Mouse (Mus musculus) cerebellum, adult (tissue): ENCODE data around the gene Hes3.
A peak's percentile ranks its signal among the peaks of the same experiment; 100 is the strongest.

Experiments used
- ATAC-seq: cut with Nextera tagmentation; 2 replicates; pipeline ENCODE4 v1.9.2; 2017; ENCODE audit warnings: mild to moderate bottlenecking, moderate library complexity, mixed read lengths; ENCODE audit not compliant: insufficient number of reproducible peaks, low FRiP score, low TSS enrichment

The Hes3 gene

DNA sequence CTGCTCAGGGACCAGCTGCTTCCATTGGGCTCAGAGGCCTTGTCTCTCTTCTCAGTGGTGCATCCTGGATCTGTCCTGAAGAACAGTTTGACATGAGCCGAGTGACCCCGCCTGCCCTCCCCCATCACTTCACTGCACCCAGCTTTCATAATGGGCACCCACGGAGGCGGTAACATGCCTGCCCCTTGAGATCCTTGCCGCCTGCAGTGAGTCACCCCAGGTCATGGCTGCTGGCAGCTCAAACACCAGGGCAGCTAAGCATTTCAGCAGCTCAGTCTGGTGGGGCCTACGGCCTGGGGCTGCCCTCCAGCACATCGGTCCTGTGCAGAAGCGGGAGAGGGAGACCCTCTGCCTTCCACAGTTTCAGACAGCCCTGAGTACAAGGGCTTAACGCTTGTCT is 16.1 kb upstream of the Hes3 start:
- no peak for ATAC-seq

GRCm38 (mm10) chr4:152305991-152306390 is 14.5 kb upstream of the Hes3 start:
- ATAC-seq = 0 out of 2 replicates have a peak, but pooled peaks have one; percentile 11

GRCm38 (mm10) chr4:152304685-152305084 is 13.2 kb upstream of the Hes3 start:
- no peak for ATAC-seq

DNA sequence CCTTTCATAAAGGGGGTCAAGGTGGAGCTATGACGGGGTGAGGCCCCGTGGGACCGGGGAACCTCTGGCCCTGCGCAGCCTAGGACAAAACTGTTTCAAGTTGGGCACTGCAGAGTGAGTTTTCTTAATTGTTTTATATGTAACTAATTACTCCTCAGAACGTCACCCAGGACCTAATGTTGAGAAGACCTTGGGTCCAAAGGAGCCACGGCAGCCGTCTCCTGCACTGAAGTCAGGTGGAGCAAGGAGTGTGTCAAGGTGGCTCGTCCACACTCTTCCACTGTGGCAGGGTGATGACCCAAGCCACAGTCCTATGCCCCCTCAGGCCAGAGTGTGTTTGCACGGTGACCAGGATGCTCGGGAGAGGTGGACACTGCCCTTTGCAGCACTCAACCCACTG is 11.7 kb upstream of the Hes3 start:
- no peak for ATAC-seq

DNA sequence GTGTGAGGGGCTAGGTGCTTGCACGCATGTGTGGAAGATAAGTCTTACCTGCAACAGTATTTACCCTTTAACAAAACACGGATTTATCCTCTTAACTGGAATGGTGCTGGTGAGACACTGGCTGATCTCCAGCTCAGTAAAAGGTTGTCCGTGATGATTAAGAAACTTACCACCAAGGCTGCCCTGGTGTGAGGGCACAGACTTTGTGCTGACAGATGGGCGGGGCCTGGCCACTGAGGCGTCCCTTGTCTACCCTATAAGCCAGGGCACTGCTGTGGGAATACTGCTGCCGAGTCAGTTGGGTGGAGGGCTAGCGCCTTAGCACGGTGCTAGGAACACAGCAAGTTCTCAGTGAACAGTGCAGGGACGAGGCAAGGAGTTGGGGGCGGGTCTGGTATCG is 10.6 kb upstream of the Hes3 start:
- no peak for ATAC-seq

DNA sequence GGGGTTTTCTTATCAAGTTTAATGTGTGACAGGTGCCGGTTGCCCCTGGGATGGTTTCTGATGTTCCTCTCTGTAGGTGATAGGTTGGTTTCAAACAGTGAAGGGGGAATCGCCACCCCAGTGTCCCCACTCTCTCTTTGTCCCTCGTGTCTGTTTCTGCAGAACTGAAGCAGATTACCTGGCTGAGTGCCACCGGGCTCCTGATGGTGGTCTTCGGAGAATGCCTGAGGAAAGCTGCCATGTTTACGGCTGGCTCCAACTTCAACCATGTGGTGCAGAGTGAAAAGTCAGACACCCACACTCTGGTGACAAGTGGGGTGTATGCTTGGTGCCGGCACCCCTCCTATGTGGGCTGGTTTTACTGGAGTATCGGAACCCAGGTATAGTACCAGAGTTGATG is 8.9 kb upstream of the Hes3 start:
- no peak for ATAC-seq

- no peak for ATAC-seq
Observed at GRCm38 (mm10) chr4:152298836-152299235, 7.4 kb upstream of the Hes3 start.

GRCm38 (mm10) chr4:152296874-152297861 is 5.7 kb upstream of the Hes3 start, which contains the start of gene Icmt:
Icmt (plus strand) TSS chr4:152297227.
- peak; percentile 89 for ATAC-seq

DNA sequence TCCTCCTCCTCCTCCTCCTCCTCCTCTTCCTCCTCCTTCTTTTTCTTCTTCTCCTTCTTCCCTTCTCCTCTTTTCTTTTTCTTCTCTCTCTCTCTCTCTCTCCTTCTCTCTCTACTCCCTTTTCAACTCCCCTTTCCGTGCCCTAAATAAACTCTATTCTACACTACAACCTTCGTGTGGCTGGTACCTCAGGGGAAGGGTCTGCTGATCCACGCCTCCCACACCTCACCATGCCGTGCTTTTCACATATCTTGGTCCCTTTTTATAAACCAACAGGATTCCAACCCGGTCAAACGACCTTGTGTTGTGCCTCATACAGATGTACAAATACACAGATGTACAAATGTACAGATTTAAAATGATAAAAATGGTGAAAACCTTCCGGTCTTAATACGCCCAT is 4.9 kb upstream of the Hes3 start:
- ATAC-seq = no peak

GRCm38 (mm10) chr4:152295916-152296315 is 4.5 kb upstream of the Hes3 start:
- ATAC-seq = no peak

- no peak for ATAC-seq
Observed at GRCm38 (mm10) chr4:152294188-152294929, 2.9 kb upstream of the Hes3 start.

DNA sequence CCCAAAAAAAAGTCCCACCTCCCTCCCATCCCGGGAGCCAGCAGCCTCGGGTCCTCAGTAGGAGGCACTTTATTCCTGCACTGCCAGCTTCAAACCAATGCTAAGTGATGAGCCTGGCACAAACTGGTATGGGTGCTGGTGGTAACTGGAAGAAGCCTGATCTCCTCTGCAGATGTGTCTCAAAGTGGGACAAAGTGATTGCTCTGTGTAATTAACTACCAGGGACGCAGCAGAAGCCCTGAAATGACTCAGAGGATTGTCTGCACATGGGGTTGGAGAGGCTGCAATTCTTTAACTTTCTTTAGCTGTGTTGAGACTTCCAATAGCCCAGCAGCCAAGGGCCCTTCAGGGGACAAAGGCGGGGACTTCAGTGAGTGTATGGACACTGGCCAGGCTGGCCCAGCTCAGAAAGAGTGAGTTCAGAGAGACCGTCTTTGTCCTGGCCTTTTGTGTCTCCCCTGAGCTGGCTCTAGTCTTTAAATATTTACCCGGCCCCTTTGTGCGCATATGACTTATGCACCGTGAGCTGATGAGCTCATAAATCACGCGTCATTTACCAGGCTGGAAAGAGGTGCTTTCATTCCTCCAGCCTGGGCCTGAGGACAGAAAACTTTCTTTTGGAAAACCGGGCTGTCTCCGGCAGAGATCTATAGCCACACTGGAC is 772 bp upstream of the Hes3 start:
- ATAC-seq = no peak

- no peak for ATAC-seq
Observed at GRCm38 (mm10) chr4:152290991-152291390, 471 bp downstream of the Hes3 start.

DNA sequence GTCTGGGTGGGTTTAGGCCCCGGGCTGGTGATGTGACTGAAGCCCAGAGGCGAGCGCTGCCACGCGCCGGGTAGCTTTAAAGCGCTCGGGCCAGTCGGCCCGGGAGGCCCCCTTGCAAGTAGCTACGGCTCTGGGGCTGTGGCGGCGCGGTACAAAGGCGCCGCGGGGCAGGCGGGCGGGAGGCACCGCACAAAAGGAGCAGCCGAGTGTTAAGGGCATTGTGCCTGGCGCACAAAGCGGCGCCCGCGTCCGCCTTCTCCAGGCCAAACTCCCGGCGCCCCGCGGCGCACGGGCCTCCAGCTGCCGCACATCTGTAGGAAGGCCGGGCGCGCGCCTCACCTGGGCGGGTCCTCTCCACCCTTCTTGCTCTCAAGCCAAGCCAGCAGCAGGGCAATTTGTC is 1.1 kb downstream of the Hes3 start:
- no peak for ATAC-seq

- ATAC-seq = no peak
Observed at GRCm38 (mm10) chr4:152288398-152288945, 3.0 kb downstream of the Hes3 start.

- ATAC-seq = no peak
Observed at GRCm38 (mm10) chr4:152287317-152288120, 3.9 kb downstream of the Hes3 start.

DNA sequence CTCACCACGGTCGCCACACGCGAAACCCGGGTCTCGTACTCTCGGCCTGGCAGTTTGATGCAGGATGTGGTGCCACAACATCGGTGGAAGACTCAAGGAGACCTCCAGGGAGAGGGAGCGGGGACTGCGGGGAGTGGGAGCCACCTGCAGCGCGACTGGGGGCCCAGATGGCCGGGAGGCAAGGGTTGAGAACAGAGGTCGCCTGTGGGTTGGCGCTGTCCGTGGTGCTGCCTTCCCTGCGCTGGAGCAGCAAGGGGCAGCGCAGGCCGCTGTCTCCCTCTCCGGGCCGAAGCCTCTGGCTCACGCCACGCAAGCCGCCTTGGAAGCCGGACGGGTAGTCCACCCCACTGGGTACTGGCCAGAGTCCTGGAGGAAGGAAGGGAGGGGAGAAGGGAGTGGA is 4.6 kb downstream of the Hes3 start:
- ATAC-seq = no peak

DNA sequence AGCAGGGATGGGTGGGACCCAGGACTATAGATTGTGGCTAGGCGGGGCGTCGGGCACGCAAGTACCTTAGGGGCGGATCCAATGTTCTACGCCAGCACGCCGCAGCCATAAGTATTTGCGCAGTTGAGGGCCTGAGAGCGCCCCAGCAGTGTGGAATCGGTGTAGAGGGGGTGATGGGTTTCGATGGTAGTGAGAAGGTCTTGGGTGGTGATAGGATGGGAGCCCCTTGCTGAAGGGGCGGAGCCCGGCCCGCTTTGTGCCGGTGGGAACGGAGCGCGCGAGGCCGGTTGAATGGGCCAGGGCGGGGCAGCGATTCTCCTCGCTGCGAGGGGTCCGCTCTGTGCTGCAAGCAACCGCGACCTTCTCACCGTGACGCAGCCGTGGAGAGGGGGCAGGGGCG is 5.3 kb downstream of the Hes3 start:
- no peak for ATAC-seq

DNA sequence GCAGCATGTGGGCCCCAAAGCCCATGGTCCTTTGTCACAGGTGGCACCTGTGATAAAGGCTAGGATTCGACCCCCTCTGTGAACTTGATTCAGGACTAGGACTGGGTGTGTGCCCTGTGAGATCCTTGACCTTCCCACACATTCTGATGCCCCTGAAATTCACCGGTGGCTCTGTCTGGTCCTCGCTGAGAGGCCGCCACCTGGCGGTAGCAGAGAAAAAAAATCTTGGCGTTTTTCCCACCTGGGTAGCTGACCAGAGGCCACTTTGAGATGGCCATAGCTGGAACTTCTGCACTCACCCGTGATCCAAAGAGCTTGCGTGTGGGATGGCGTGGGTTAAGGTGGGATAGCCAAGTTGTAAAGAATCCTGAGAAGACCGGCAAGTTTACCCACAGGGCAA is 6.0 kb downstream of the Hes3 start:
- ATAC-seq = 0 out of 2 replicates have a peak, but pooled peaks have one; percentile 15
